Mouse (Mus musculus): Measurements from ENCODE around the gene Ubap1.

Ubap1 gene

DNA sequence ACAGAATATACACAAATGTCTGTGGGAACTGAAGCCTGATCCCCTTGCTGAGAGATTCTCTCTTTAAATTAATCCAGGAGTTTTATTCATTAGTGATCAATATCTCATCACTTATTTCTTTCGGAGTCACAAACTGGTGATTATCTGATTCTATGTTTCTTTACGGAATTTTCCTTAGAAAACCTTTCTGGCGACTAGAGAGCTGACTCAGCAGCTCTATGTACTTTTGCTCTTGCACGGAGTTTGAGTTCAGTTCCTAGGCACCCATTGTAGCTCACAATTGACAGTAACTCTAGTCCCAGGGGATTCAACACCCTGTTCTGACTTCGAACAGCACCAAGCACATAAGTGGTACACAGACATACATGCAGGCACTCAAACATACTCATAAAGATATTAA, 90.1 kb downstream of the Ubap1 start:
- no peak for DNase-seq (ENCODE audit: low spot score in 2 of 2)

Data from urinary bladder, postnatal 4 days (tissue).